Mouse (Mus musculus) gonadal fat pad, adult 2 months (tissue): ENCODE results near the gene Tmem158. TPM values are rescaled to one million over a fixed set of nuclear protein-coding genes. Genes with fewer than 3 reads are reported as not detected.

Experiments
- DNase-seq: peaks from one replicate; pipeline ENCODE4 v3.0.0-alpha.2; 2012; ENCODE audit warnings: low read depth
- polyA plus RNA-seq: library from polyadenylated mRNA; depleted of rRNA; stranded (reverse); fragments of >200 nt; gene quantifications from 2 replicates; pipeline ENCODE4 v1.2.3, GENCODE M21; 2012; rRNA removed

Gene Tmem158
- polyA plus RNA-seq, result 13.6 and 19.1 TPM in 2 replicates

GRCm38 (mm10) chr9:123260611-123261021 is at the start of gene Tmem158:
TSS of gene Tmem158 (minus strand) at chr9:123260764.
- DNase-seq, result no peak

GRCm38 (mm10) chr9:123309685-123310365 is 49.3 kb upstream of the Tmem158 start:
- DNase-seq, result no peak

GRCm38 (mm10) chr9:123309073-123309472 is 48.5 kb upstream of the Tmem158 start:
- no peak for DNase-seq

- DNase-seq, result no peak
Measured at GRCm38 (mm10) chr9:123304917-123305316, 44.4 kb upstream of the Tmem158 start.

DNA sequence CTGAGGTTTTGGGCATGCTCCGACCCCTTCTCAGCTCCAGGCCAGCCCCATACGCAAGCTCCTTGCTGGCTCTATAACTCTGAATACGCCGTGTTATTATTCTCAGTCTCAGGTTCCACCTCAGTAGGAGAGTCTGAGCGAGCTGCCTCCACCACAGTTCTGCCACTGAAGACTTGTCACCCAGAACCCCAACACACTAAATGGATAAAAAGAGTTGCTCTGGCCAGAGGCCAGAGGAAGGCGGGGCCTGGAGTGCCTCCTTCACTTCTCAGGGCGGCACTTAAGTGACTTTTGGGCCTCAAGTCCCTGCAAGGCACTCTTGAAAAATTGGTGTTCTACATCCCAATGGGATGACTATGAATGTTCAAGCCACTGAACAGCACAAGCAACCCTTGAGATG is 43.4 kb upstream of the Tmem158 start:
- DNase-seq, result no peak

DNA sequence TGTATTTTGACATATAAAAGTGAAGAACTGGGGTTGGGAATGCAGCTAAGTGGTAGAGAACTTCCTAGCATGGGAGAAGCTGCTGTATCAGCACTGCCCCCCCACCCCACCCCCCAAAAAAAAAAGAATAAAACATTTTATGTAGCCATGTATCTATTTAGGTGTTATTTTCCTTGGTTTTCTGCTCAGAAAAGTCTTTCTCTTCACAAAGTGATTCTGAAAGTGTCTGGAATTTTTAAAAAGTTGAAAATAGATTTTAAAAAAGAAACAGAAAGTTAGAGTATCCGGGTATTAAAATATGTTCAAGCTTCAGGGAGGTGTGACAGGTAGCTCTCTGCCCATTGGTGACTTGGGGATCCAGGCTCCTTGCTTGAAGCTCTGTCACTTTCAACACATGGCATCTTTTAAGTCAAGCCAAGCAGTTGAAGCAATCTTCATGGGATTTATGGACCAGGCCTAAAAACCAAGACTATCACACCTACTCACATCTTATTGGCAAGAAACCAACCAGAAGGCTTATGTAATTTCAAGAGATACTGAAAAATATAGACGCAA is 42.3 kb upstream of the Tmem158 start:
- DNase-seq, result no peak

DNA sequence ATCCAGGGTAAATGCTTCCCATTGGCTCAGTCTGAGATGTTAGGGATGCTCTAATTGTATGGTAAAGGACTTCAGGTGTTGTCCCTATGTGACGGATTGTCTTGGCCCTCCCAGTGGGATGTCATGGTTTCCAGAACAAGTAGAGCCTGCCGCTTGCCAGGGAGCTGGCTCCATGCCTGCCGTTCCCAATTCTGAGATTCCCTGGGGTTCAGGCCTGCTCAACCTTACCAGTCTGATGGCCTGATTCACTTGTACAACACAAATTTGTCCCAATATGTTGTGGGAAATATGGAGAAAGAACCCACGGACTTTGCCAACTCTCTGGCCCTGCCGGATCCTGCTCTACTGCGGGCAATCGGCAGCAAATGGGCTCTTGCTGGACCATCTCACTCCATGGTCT is 37.3 kb upstream of the Tmem158 start:
- no peak for DNase-seq

GRCm38 (mm10) chr9:123296229-123296628 is 35.7 kb upstream of the Tmem158 start:
- DNase-seq, result no peak

DNA sequence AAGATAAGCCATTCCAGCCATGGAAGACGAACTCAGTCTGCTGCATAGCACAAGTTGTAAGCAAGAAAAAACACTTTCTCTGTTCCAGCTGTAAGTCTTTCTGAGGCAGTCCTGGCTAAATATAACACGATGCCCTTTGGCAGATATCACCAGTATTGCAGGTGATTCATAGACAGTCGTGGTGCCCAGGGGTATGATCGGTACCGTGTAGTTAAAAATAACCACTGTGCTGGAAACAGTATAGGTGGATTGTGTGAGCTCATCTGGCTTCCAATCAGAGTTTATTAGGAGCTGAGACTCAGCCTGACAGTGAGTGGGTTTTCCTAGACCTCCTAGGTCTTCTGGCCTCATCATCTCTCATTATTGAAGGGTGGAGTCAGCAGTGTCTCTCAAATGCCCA is 34.0 kb upstream of the Tmem158 start:
- DNase-seq, result no peak

GRCm38 (mm10) chr9:123288378-123288777 is 27.8 kb upstream of the Tmem158 start:
- no peak for DNase-seq

GRCm38 (mm10) chr9:123285623-123286022 is 25.1 kb upstream of the Tmem158 start:
- DNase-seq, result no peak

DNA sequence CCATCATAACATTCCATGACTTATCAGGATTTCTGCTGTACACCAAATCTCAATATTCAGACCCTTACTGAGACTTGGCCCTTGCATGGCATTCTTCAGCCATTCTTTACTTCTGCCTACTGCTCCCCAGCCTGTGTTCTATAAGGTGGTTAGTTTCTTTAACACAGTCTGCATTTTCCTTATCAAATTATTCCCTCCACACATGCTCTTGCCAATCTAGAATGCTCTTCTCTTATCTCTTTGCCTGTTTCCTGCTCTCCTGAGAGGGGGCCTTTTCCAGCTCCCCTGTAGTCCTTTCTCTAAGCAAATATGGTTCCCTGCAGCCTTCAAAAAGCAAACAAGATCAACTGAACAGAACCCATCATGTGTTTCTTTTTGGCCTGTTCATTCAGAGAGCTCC is 20.2 kb upstream of the Tmem158 start:
- DNase-seq, result no peak

- DNase-seq, result peak; percentile 16
Measured at GRCm38 (mm10) chr9:123278003-123278402, 17.4 kb upstream of the Tmem158 start.

DNA sequence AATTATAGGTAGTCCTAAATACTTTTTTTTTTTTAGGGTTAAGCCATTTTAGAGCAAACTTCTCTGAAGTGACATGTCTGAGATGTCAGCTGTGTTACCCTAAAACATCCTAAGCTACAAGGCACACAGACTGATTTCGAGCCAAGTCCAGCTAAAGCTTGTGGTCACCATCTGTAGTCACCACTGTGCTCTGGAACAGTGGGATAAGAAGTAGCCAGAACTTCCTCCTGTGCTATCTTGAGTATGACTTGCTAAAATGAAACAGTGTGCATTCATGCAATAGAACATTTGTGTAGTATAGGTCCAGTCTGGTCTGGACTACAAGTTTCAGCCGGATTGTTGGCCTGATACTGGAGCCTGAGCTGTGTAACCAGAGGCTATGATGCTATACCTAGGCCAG is 14.8 kb upstream of the Tmem158 start:
- no peak for DNase-seq

DNA sequence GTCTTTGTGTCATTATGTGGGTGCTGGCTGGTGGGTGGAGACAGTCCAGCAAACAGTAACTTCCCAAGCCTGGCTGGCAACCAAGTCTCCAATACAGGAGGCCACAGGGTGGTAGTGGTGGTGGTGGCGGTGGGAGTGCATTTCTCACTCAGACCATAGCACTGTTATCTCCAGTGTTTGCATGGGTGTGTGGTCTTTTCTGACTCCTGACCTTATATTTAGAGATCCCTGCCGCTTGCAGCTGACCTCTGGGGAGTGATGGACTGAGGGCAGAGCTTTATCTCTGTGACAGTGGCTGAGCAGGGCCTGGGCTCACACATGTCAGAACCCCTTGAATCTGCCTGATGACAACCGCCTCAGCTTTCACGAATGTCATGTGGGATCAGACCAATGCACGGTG is 14.1 kb upstream of the Tmem158 start:
- DNase-seq, result no peak

DNA sequence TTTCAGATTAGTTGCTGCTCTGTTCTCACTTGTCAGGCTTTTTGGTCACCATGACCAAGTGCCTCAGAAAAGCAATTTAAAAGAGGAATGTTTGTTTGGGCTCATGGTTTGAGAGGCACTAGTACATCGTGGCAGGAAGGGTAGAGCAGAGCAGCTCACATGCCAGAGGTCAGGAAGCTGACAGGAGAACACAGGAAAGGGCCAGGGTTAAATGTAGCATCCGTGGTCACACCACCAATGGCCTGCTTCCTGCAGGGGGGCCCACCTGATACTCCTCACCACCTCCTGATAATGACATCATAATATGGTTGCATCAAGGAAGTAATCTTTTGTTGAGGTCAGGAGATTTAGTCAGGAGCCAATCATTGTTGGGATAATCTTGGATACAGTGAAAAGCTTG is 13.3 kb upstream of the Tmem158 start:
- no peak for DNase-seq

DNA sequence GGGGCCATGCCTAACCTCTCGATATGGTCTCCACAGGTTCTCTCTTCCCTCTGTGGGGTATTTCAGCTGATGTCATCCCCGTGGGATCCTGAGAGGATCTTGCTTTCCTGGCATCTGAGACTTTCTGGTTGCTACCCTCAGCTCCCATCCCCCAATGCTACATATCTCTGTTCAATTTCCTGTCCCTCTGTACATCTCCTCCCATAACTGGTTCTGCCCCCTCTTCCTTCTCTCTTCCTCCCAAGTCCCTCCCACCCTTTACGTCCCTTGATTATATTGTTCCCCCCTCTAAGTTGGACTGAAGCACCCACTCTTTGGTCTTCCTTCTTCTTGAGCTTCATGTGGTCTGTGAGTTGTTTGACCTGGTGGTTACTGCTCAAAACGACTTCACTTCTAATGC is 11.0 kb upstream of the Tmem158 start:
- no peak for DNase-seq

GRCm38 (mm10) chr9:123269906-123270558 is 9.5 kb upstream of the Tmem158 start:
- no peak for DNase-seq

- DNase-seq, result no peak
Measured at GRCm38 (mm10) chr9:123259896-123260610, 511 bp downstream of the Tmem158 start.

DNA sequence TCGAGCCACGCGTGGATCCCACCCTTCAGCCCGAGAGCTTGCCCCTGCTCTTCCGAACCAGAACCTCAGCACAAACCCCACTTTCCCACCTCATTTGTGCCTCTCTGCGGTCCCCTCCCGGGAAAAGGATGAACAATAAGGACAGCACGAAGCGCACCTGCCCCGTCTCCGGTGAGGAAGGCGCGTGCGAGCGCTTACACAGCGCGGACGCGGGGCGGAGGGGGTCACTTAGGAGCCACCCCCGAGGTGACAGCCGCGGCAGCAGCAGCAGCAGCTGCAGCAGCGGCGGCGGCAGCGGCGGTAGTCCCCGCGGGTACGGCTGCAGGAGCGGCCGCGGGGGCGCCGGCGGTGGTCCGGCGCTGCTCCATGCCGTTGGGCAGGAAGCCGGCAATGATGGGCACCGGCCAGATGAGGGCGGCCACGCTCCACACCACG is 1.1 kb downstream of the Tmem158 start:
- no peak for DNase-seq

- DNase-seq, result no peak
Measured at GRCm38 (mm10) chr9:123258796-123259195, 1.8 kb downstream of the Tmem158 start.

DNA sequence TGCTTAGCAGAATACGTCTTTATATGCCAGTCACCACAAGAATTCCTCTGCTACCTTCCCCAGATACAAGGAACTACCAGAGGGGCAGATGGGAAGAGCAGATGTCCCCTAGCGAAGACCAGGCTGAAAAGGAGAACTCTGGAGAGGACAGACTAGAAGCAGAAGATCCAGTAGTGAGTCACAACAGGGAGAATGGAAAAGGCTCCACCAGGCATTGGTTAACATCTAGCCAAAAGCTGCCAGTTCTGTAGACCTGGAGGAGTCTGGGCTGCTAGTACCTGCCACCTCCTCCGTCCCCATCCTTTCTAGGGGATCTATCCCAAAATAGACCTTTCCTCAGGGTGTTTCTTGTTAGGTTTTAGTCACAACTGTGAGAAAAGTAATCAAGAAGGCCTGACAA is 4.8 kb downstream of the Tmem158 start:
- DNase-seq, result no peak

DNA sequence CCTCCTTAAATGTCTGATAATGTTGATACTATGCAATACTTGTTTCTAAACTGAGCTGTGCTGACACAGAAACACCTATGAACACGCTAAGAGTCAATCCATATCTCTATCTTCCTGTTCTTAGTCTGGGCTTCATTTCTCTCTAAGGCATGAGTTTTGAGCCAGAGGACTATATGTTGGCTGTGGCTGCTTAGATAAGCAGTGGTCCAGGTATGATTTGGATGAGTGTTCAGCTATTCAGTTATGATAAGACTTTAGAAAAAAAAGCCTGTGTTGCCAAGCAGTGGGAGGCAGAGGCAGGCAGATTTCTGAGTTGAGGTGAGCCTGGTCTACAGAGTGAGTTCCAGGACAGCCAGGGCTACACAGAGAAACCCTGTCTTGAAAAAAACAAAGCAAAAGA is 12.6 kb downstream of the Tmem158 start:
- DNase-seq, result no peak
